Mouse (Mus musculus) testis, adult 2 months (tissue): Measurements from ENCODE around the gene Camta2.

Source experiments
- CTCF ChIP-seq: fragments of 200-500 bp; IDR thresholded peaks from 2 replicates; pipeline ENCODE4 v1.5.1; 2012; ENCODE audit warnings: low read depth, mild to moderate bottlenecking, inconsistent platforms, low read length, moderate library complexity; ENCODE audit not compliant: control insufficient read depth, insufficient read depth, insufficient replicate concordance
- POLR2A ChIP-seq: fragments of 200-500 bp; IDR thresholded peaks from 2 replicates; pipeline ENCODE4 v1.6.1; 2012; ENCODE audit warnings: low read depth, mild to moderate bottlenecking, inconsistent platforms, low read length, moderate library complexity; ENCODE audit not compliant: control insufficient read depth

- TF ChIP-seq CTCF (no peak), POLR2A (no peak)
These were observed 45.4 kb upstream of the Camta2 start for GRCm38 (mm10) chr11:70733256-70733655.
